Mouse (Mus musculus): ENCODE data around the gene Gla. TPM values are rescaled to one million over a fixed set of nuclear protein-coding genes. Genes with fewer than 3 reads are reported as not detected.
A peak's percentile ranks its signal among the peaks of the same experiment; 100 is the strongest.

The Gla gene
- polyA plus RNA-seq, 3 experiments from 2014 or later, result 3.1 to 5.2 (median 3.5) TPM

DNA sequence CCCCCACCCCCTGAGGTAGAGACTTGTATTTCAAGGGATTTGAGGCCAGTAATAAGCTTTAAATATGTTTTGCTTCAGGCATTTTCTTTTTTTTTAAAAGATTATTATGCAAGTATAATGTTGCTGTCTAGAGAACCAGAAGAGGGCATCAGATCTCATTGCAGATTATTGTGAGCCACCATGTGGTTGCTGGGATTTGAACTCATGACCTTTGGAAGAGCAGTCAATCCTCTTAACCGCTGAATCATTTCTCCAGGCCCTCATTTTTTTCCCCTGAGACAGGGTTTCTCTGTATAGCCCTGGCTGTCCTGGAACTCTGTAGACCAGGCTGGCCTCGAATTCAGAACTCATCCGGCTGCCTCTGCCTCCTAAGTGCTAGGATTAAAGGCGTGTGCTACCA lies 12.7 kb downstream of the Gla start:
- no peak for ATAC-seq

DNA sequence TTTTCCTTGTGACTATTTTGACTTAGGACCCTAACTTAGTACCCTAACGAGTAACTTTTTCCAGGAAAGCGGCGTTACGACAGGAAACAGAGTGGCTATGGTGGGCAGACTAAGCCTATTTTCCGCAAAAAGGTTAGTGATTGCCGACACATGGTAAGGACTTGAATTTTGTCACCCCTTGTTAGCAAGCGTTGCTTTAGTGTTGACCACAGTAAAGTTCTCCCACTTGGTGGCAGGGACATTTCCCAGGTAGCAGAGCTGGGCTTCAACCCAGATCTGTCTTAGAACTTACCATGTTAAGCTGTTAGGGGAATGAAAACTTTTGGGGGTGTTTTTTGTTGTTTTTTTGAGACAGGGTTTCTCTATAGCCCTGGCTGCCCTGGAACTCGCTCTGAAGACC lies 14.5 kb downstream of the Gla start:
- no peak for ATAC-seq

DNA sequence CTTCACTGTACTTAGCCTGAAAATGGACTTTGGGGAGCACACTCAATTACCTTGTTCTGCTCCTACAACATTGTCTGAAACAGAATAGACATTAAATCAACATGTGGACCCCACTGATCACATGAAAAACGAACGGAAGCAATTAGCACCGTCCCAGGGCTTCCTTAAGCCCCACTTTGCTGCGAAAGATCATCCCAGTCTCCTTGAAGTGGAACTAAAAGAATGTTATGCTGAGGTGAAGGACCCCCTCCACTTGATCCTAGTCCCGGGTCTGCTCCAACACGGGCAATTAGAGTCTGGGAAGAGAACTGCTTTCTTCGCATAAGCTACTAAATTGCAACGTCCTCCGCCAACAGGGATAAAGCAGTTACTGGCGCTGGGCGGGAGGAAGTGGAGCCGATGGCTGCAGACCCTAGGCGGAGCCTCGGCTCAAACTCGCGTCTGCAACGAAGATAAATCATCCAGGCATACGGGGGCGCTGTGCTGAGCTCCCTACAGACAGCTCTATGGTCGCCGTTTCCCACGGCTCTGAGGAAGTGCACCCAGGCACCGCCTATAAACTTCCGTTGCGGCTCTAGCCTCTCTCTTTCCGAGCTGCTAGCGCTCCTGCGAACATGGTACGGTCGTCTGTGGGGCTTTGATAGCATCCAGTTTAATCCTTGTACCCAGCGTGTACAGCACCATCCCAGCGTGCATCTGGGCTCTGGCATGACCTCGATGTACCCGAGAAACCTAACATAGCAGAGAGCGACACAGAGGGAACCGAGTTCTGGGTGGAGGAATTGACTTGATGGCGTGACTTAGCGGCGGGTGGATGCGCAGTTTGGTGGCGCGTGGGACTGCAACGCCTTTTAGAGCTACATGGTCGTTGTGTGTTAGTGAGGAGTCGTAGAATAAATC lies 15.6 kb downstream of the Gla start, which contains the start of gene Rpl36a:
Gene Rpl36a (plus strand): TSS at position 552 of the 900 bp plus-strand sequence.
- ATAC-seq, result peak; percentile 96

GRCm38 (mm10) chrX:134582888-134583669 lies 17.8 kb downstream of the Gla start, which contains the start of gene Btk:
Btk (minus strand) TSS chrX:134583570.
- ATAC-seq, result no peak

DNA sequence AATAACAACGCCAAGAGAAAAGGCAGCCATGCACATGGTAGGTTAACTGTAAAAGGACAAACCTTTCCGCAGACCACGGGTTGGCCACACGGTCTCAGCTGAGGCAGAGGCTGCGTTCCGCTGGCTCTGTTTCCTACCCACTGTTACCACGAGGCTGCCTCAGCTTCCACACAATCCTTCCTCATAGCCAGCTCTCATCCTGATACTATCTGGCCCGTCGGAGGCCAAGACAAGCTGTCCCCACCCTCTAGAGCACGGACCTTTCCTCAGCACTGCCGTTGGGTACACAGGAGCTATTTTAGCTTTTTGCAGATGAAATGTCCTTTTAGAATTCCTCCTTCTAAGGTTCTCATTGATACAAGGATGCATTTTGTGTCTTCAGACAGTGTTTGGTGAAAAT lies 18.7 kb downstream of the Gla start:
- ATAC-seq, result no peak

GRCm38 (mm10) chrX:134580528-134581305 lies 20.2 kb downstream of the Gla start:
- no peak for ATAC-seq

DNA sequence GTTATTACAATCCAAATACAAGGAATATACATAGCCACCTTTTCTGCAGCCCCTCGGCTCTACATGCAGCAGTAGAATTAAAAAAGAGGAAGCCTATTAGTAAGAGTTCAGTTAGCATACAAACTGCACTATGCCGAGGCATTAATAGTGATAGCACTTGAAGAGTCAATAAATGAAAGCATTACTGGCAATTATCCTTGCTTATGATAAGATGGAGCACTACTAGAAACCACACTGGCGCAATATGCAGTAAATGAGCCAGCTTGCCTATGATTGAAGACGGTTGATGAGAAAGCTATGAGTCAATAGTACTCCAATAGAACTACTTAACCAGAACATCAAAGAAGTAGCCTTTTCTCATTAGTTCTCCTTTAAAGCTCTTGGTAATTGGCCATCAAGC lies 23.0 kb downstream of the Gla start:
- ATAC-seq, result no peak

DNA sequence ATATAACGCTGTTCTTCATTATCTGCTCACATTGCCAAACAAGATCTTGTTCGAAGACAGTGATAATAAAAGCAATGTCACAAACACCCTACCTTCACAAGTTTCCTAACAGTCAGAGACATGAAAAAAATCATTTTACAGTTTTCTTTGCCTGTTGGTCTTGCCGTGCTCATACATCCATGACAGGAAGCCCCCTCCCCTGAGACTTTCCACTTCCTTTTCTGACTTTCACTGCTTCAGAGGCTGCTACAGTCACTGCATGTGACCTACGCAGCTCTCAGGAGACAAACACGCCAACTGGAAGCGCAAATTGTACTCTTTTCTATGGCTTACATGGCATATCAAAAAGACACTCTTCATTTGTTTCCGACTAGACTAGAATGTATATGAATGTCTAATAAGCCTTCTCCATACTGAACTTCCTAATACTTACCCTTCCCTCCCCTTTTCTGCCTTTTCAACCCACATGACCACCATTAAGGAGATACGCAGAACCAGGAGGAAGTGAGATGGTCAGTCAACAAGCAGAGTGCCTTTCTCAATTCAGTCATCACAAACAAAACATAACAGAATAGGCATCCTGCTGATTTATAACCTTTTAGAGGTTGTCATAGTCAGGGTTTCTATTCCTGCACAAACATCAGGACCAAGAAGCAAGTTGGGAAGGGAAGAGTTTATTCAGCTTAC lies 34.2 kb downstream of the Gla start:
- ATAC-seq, result peak; percentile 90

DNA sequence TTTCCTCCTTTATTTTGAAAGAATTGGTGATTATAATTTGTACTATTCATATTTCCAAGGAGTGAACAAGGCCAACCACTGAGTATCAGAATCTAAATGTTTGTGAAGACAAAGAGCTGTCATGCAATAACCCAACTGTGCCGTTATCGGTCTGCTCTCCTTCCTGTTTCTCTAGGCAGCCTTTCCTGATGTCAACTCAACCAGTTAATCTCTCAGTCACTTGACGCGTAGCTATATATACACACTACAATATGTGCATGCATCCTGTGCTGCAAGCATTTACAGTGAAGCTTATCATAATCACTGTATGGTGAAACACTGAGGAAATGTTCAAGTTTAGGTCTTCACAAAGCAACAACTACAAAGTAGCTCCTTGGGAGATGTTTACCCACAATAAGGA lies 36.6 kb downstream of the Gla start:
- no peak for ATAC-seq

DNA sequence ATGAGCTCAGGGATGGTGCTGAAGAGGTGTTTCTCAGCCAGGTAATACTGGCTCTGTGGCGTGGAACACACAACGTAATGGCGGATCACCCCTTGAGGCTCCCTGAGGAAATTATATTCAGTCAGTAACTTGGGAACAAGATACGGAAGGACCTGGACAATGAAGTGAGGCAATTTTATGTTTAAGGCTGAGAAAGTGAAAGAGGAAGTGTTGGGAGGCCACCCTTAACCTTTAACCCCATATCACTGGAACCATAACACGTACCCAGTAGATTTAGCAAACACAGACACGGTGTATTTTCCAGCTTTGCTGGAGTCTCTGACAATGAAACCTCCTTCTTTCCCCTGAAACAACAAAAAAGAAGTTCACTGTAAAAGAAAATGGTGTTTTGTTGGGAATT lies 46.5 kb downstream of the Gla start:
- no peak for ATAC-seq

- ATAC-seq, result no peak
Measured at GRCm38 (mm10) chrX:134553326-134553725, 47.6 kb downstream of the Gla start.

DNA sequence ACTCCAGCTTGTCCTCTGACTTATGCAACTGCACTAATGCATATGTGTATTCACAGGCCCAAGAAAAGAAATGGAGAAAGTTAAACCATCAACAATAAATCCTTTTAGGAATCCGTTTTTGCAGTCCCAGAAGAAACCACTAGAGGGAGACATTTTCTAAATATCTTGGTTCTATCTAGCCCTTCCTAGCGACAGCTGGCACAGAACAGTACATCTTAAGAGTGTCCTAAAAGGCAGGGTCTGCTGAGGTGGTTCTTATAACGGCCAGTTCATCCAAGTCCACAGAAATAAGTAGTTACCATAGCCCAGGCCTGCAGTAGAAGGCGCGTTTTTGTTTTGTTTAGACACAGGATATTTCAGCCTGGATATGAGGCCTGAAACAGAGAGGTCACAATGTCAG lies 50.0 kb downstream of the Gla start:
- ATAC-seq, result peak; percentile 71

DNA sequence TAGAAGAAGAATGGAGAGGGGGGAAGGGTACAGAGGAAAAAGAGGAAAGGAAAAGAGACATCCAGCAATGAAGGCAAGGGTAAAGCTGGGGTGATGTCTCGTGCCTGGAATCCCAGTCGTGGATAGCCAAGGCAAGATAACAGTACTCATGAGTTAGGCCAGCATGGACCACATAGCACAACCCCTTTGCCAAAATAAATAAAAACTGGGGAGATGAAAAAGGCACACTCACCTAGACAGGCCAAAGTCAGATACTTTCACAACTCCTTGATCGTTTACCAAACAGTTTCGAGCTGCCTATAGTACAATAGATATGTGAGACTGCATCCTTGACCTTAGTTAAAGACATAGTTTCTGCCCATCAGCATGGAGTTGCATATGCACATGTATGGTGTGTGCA lies 53.6 kb downstream of the Gla start:
- ATAC-seq, result no peak

DNA sequence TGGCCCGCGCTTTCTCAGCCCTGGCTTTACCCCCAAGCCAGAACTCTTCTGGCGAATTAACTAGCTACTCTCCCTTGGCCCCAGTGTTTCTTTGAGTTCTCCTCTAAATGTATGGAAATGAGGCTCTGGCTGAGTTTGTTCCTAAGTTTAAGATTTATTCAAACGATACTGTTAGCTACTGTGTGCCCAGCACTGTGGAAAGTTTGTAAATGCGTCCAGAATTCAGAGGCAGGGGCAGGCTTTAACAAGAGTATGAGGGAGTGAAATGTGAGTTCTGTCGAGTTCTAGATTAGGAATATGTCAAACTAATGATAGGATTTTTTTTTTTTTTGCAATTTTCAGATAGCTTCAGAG lies 59.0 kb downstream of the Gla start:
- no peak for ATAC-seq

DNA sequence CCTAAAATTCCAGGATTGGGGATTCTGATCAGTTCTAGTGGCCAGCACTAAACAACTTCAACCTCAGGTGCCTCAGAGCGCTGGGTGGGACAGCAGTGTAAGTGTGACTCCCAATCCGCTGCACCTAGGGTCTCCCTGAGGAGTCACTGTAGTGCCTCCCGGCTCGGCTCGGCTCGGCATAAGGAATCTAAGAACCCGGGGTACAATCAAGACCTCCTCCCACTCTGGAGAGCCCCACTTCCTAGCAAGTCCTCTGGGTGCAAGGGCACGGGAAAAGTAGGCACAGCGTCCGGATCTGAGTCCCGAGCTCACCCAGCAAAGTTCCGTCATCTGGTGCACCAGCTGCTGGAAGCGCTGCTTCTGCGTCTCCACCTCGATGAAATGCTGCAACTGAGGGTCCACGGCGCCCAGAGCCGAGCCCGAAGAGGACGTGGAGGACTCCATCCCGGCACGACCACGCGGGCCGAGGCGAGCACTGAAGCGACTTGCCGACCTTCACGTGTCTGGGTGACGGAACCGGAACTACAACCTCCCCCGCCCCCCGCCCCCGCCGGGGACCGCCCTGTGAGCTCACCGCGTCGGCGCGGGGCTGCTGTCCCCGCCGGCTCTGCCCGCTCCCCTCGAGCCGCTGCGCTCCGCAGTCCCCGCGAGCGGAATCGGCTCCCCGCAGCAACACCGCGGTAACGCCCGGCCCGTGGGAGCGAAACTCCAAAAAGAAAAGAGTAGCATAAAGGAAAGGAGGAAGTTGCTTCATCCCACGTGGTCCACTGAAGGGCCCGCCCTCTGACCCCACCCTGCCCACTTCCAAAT lies 59.6 kb downstream of the Gla start, which contains the start of gene Timm8a1:
Gene Timm8a1 (minus strand): TSS at position 721 of the 810 bp plus-strand sequence.
- ATAC-seq, result peak; percentile 79

GRCm38 (mm10) chrX:134540414-134541135 lies 60.4 kb downstream of the Gla start:
- ATAC-seq, result peak; percentile 9

- ATAC-seq, result peak; percentile 60
Measured at GRCm38 (mm10) chrX:134539795-134540194, 61.1 kb downstream of the Gla start.

Measured in inflammation-experienced regulatory T-cells, adult 6 months (primary cell).